Mouse (Mus musculus): Measurements from ENCODE around the gene Fam131a.

GRCm38 (mm10) chr16:20691617-20692016 is 1.4 kb upstream of the Fam131a start:
- no peak for TF ChIP-seq CTCF (IDR thresholded peaks at IDR 0.05; ENCODE audit: low read depth, low read length)
- TF ChIP-seq POLR2A (IDR thresholded peaks at IDR 0.05; ENCODE audit: borderline replicate concordance, low read depth, low read length), result no peak
